Mouse (Mus musculus): ENCODE measurements around the gene Dab2ip. TPM values are rescaled to one million over a fixed set of nuclear protein-coding genes. Genes with fewer than 3 reads are reported as not detected.
A peak's percentile ranks its signal among the peaks of the same experiment; 100 is the strongest.

The Dab2ip gene
- polyA plus RNA-seq, 1 experiment from 2014 or later: 65.7 TPM

DNA sequence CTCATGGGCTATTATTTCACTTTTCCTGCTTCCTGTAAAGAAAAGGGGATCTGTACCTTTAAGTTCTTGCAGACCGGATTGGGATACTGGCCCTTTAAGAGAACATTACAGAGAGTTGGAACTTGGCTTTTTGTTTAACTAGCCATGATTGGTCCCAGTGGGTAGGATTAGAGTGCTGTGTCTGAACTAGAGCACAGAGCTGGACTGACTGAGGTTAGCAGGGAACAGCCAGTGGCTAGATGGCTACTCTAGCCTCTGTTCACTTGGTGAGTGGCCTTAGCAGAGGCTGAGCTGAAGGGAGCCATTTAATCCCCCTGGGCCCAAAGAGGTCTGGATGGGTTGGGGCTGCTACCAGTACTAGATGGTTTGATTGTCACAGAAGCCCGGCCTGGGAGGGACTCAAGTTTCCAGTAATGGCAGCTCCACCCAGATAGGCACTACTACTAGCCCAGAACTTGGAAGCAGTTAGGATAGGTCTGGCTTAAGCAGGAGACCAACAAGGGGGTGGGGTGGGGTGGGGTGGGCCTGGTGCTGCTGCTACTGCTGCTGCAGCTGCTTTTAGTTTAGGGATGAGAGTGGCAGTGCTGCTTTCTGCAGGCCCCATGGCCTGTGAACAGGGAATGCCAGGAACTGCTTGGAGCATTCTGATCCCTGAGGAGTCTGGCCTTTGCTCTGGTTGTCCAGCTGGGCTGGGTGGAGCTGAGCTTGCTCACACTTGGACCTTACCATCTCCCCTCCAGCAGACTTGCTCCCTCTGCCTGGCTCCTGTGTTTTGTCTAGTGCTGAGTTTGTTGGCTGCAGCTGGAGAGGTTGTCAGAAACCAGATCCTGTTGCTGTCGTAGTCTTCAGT lies 138.7 kb downstream of the Dab2ip start:
- Histone ChIP-seq H3K4me2 (replicated peaks) (peak overlapping the region; percentile 31; the same call in 1 of the 2 replicates), H3K9ac (no peak overlapping the region), H3K27me3 (replicated peaks) (no peaks in the 10 kb centered on the region), H3K4me1 (peaks cover 54% of the 10 kb centered on the region), H3K27ac (peak overlapping the region; percentile 4; the same call in 1 of the 2 replicates), H3K9me3 (no peaks in the 10 kb centered on the region), H3K36me3 (no peaks in the 10 kb centered on the region), H3K4me3 (no peak overlapping the region)
- WGBS: 48% methylated on average over 3 of the region's 3 CpGs
- no peak for ATAC-seq (ENCODE audit: low FRiP score, low read depth)

DNA sequence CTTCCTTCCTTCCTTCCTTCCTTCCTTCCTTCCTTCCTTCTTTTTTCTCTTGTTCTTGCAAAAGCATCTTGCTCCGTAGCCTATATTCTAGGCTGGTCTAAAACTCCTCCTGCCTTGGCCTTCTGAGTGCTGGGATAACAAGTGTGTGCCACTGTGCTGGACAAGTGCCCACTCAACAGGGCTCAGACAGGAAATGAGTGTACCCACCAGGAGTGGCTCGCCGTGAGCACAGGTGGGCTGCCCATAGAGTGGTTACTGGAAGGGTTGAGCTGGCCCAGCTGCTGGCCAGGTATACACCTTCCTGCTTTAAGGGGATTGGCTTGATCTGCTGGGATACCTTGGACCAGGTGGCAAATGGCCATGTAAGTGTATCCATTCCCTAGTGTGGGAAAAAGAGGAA lies 139.7 kb downstream of the Dab2ip start:
- H3K4me2 ChIP-seq (replicated peaks): no peak overlapping the region
- H3K4me3 ChIP-seq: no peak overlapping the region
- no peaks in the 10 kb centered on the region for H3K27me3 ChIP-seq (replicated peaks)
- H3K36me3 ChIP-seq: no peaks in the 10 kb centered on the region
- WGBS: 92% methylated on average over 3 of the region's 3 CpGs
- ATAC-seq (ENCODE audit: low FRiP score, low read depth): no peak
- H3K9me3 ChIP-seq: no peaks in the 10 kb centered on the region
- no peak overlapping the region for H3K27ac ChIP-seq
- H3K4me1 ChIP-seq: peaks cover 57% of the 10 kb centered on the region
- no peak overlapping the region for H3K9ac ChIP-seq

DNA sequence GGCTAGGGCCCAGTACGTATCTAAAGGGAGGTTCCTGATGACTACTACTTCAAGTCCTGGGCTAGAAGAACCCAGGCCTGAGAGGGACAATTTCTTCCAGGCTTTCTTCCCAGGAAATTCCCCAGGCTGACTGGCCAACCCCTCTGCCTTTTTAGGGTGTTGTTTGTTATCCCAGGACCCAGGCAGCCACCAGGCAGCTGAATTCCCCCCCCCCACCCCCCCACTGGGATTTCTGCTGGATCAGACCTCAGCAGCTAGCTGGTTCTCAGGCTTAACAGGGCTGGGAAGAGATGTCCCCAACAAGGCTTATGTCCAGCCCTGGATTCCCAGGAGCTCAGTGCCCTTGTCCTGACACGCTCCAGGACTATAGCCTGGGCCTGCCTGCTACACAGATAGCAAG lies 142.9 kb downstream of the Dab2ip start:
- no peak overlapping the region for H3K27ac ChIP-seq
- ATAC-seq (ENCODE audit: low FRiP score, low read depth): no peak
- H3K4me2 ChIP-seq (replicated peaks): no peak overlapping the region
- peaks cover 49% of the 10 kb centered on the region for H3K4me1 ChIP-seq
- H3K9me3 ChIP-seq: no peaks in the 10 kb centered on the region
- 95% methylated on average over 2 of the region's 2 CpGs for WGBS
- H3K4me3 ChIP-seq: no peak overlapping the region
- no peak overlapping the region for H3K9ac ChIP-seq
- H3K27me3 ChIP-seq (replicated peaks): no peaks in the 10 kb centered on the region
- no peaks in the 10 kb centered on the region for H3K36me3 ChIP-seq

DNA sequence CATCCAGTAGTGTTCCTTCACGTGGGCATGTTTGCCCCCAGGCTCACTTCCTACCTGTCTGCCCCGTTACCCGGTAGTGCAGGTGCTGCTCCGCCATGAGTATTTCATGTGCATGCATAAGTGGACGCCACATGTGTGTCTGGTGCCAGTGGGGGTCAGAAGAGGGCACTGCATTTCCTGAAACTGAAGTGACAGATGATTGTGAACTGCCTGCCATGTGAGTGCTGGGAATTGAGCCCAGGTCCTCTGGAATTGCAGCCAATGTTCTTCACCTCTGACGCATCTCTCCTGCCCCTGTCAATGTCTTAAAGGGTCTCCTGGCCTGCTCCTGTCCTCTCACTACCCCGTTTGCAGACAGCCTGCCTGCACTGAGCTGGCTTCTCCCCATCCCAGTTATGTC lies 143.9 kb downstream of the Dab2ip start:
- Histone ChIP-seq H3K4me1 (peaks cover 40% of the 10 kb centered on the region), H3K9me3 (no peaks in the 10 kb centered on the region), H3K36me3 (no peaks in the 10 kb centered on the region), H3K27ac (0 out of 2 replicates have a peak overlapping the region, but pooled peaks have one; percentile 15), H3K27me3 (replicated peaks) (no peaks in the 10 kb centered on the region), H3K9ac (no peak overlapping the region), H3K4me2 (replicated peaks) (no peak overlapping the region), H3K4me3 (no peak overlapping the region)
- 88% methylated on average over 7 of the region's 7 CpGs for WGBS
- no peak for ATAC-seq (ENCODE audit: low FRiP score, low read depth)

DNA sequence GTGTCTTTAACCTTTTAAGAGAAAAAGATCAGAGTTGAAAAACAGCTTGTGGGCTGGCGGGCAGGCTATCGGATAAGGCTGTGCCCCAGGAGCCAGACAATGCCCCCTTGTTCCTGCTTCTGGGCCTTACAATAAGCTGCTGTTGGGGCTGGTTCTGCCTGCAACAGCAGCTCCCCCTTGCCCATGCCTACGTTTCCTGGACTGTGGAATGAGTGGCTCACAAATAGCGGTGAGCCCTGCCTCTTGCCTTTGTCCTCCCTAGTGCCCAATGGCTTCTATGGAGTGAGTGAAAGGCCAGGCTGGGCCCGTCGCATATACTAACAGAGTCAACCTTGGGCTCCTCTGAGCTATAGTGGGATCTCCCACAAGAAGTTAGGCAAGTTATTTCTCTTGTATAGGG lies 144.5 kb downstream of the Dab2ip start:
- Histone ChIP-seq H3K4me2 (replicated peaks) (no peak overlapping the region), H3K9ac (no peak overlapping the region), H3K27ac (no peak overlapping the region), H3K9me3 (no peaks in the 10 kb centered on the region), H3K36me3 (peaks cover 4% of the 10 kb centered on the region; the same call in 1 of the 2 replicates), H3K4me3 (no peak overlapping the region), H3K27me3 (replicated peaks) (no peaks in the 10 kb centered on the region), H3K4me1 (peaks cover 35% of the 10 kb centered on the region)
- peak; percentile 54 for ATAC-seq (ENCODE audit: low FRiP score, low read depth)
- 50% methylated on average over 6 of the region's 6 CpGs for WGBS

DNA sequence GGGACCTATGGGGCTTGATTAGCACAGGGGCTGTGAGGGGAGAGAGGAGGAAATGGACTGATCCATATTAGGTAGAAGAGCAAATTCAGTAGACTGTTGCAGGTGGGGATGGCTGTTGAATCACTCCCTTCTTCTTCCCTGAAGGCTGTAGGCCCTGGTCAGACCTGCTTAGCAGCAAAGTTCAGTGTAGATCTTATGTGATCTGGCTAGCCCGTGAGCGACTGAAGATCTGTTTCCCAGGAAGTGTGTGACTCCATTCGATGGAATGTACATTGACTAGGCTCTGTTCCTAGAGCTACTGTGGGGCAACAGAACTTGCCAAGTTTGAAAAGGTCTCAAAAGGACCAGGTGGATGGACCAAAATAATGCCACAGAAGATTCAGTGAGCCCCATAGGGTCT lies 145.2 kb downstream of the Dab2ip start:
- H3K4me1 ChIP-seq: peaks cover 35% of the 10 kb centered on the region
- H3K36me3 ChIP-seq: peaks cover 9% of the 10 kb centered on the region; the same call in 1 of the 2 replicates
- H3K27ac ChIP-seq: no peak overlapping the region

DNA sequence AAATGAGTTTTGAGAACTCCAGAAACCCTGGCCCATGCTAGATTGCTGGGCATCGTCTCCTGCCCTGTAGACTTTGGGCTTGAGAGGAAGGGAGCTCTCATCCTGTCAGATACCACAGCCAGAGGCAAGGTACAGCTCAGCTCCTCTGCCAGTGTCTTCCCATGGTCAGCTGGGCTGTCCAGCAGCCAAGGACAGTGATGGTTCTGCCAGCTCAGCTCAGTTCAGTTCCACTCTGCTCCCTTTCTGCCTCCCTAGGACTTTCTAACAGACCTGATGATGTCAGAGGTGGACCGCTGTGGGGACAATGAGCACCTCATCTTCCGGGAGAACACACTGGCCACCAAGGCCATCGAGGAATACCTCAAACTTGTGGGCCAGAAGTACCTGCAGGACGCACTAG lies 154.5 kb downstream of the Dab2ip start:
- no peak for ATAC-seq (ENCODE audit: low FRiP score, low read depth)
- Histone ChIP-seq H3K36me3 (peaks cover 91% of the 10 kb centered on the region), H3K4me3 (no peak overlapping the region), H3K9ac (no peak overlapping the region), H3K4me2 (replicated peaks) (no peak overlapping the region), H3K9me3 (no peaks in the 10 kb centered on the region), H3K4me1 (peaks cover 4% of the 10 kb centered on the region; the same call in 1 of the 2 replicates), H3K27ac (no peak overlapping the region), H3K27me3 (replicated peaks) (no peaks in the 10 kb centered on the region)
- WGBS: 95% methylated on average over 5 of the region's 5 CpGs

More for the DNA sequence above, 145.2 kb downstream of the Dab2ip start:
- H3K9me3 ChIP-seq: no peaks in the 10 kb centered on the region
- H3K4me3 ChIP-seq: no peak overlapping the region
- H3K27me3 ChIP-seq (replicated peaks): no peaks in the 10 kb centered on the region
- no peak for ATAC-seq (ENCODE audit: low FRiP score, low read depth)
- no peak overlapping the region for H3K4me2 ChIP-seq (replicated peaks)
- WGBS: 92% methylated on average over 3 of the region's 3 CpGs
- no peak overlapping the region for H3K9ac ChIP-seq

DNA sequence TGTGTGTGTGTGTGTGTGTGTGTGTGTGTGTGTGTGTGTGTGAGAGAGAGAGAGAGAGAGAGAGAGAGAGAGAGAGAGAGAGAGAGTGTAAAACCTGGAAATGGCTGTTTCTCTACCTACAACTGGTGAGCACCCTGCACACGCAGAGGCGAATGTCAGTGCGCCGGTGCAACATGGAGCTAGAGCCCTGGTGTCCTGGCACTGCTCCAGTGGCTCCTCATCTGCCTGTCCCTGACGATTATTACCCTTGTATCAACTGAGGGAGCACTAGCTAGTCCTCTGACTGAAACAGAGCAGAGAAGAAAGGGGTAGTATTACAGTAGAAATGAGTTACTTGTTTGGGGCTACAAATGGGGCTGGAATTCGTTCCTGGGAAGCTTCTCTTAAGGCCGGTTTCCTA lies 155.4 kb downstream of the Dab2ip start:
- Histone ChIP-seq H3K9me3 (no peaks in the 10 kb centered on the region), H3K4me2 (replicated peaks) (no peak overlapping the region), H3K27ac (no peak overlapping the region), H3K4me3 (no peak overlapping the region), H3K36me3 (peaks cover 93% of the 10 kb centered on the region), H3K27me3 (replicated peaks) (no peaks in the 10 kb centered on the region), H3K9ac (no peak overlapping the region), H3K4me1 (peaks cover 4% of the 10 kb centered on the region; the same call in 1 of the 2 replicates)
- no peak for ATAC-seq (ENCODE audit: low FRiP score, low read depth)
- 92% methylated on average over 7 of the region's 7 CpGs for WGBS

DNA sequence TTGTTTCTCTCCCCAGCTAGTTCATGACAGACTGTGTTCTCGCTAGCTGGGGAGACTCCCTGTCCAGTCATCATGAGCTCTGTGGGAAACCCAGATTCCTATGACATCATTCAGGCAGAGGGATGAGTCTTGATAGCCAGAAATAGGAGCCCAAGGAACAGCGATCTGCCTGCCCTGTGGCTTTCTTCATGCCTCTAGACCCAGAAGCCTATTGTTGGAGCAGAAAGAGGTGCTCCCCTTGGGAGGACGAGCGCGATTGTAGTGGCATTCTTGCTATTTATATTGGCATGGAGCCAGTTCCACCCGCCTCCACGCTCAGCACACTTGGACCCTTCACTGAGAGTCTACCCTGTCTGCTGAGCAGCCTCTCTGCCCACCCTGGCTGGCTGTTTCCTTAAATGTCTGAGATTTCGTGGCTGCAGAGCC lies 156.7 kb downstream of the Dab2ip start:
- H3K4me1 ChIP-seq: peaks cover 4% of the 10 kb centered on the region; the same call in 1 of the 2 replicates
- H3K27me3 ChIP-seq (replicated peaks): no peaks in the 10 kb centered on the region
- H3K36me3 ChIP-seq: peaks cover 93% of the 10 kb centered on the region
- WGBS: 74% methylated on average over 8 of the region's 8 CpGs
- no peak for ATAC-seq (ENCODE audit: low FRiP score, low read depth)
- no peak overlapping the region for H3K27ac ChIP-seq
- H3K9ac ChIP-seq: no peak overlapping the region
- no peak overlapping the region for H3K4me3 ChIP-seq
- no peak overlapping the region for H3K4me2 ChIP-seq (replicated peaks)
- no peaks in the 10 kb centered on the region for H3K9me3 ChIP-seq

DNA sequence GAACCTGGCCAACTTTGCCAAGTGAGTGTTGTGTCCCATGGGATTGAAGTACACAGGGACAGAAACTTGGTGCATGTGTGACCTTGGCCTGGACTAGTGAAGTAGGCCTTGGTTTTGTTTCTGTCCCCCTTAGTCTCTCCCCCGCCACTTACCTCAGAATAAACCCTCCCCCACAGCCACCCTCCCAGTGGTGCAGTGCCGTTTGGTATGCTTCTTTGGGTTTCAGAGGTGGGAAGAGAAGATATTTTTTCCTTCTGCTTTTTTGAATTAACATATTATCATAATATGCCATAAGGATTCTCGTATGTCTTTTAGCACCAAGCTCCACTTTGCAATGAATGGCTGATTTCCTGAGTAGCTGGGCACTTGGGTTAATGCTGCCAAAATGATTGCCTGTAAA lies 157.4 kb downstream of the Dab2ip start:
- WGBS: 88% methylated on average over 3 of the region's 3 CpGs
- Histone ChIP-seq H3K9me3 (no peaks in the 10 kb centered on the region), H3K4me3 (no peak overlapping the region), H3K4me1 (peaks cover 4% of the 10 kb centered on the region; the same call in 1 of the 2 replicates), H3K9ac (no peak overlapping the region), H3K27ac (no peak overlapping the region), H3K27me3 (replicated peaks) (no peaks in the 10 kb centered on the region), H3K4me2 (replicated peaks) (no peak overlapping the region), H3K36me3 (peaks cover 93% of the 10 kb centered on the region)
- ATAC-seq (ENCODE audit: low FRiP score, low read depth): no peak

DNA sequence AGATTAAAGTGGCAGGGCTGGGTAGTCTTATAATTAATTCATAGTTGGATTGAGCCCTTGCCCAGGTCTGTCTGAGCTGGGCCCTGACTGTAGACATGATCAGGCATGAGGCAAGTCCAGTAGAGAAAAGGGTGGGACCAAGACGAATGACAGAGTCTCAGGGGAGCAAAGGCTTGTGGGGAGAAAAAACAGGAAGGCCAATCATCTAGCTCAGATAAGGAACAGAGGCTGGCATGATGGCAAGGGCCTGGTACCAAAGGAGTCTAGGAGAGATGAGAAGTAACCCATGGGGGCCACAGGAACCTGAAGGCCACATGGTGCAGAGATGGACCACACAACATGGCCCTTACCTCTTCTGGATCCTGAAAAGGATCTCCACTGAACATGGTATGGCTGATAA lies 158.1 kb downstream of the Dab2ip start:
- no peak overlapping the region for H3K9ac ChIP-seq
- no peak overlapping the region for H3K4me3 ChIP-seq
- H3K27ac ChIP-seq: no peak overlapping the region
- peaks cover 4% of the 10 kb centered on the region; the same call in 1 of the 2 replicates for H3K4me1 ChIP-seq
- no peak overlapping the region for H3K4me2 ChIP-seq (replicated peaks)
- no peaks in the 10 kb centered on the region for H3K9me3 ChIP-seq
- H3K36me3 ChIP-seq: peaks cover 93% of the 10 kb centered on the region
- WGBS: 87% methylated on average over 1 of the region's 1 CpGs
- no peaks in the 10 kb centered on the region for H3K27me3 ChIP-seq (replicated peaks)
- ATAC-seq (ENCODE audit: low FRiP score, low read depth): no peak

DNA sequence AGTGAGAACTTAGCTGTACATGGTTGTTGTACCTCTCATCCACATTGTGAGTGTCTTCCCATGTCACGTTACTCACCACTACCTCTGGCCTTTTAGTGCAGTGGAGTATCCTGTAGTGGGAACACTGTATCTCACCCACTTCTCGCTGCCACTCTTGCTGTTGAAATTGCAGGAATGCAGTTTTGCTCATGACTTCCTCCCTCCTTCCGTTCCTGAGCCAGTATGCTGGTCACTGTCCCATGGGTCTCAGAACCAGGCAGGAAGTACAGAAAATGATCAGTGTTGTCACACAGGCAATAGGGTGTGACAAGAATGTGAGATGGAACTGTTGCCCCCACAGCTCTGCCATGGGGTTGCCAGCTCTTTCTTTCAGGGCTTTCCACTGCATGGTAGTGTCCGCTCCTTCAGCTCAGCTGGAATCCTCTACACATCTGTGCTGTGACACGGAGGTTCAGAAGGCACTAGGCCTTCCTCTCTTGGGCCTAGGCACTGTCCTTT lies 160.0 kb downstream of the Dab2ip start:
- no peak for ATAC-seq (ENCODE audit: low FRiP score, low read depth)
- no peak overlapping the region for H3K4me3 ChIP-seq
- no peaks in the 10 kb centered on the region for H3K9me3 ChIP-seq
- no peaks in the 10 kb centered on the region for H3K27me3 ChIP-seq (replicated peaks)
- H3K4me2 ChIP-seq (replicated peaks): no peak overlapping the region
- WGBS: 92% methylated on average over 5 of the region's 5 CpGs
- peaks cover 4% of the 10 kb centered on the region; the same call in 1 of the 2 replicates for H3K4me1 ChIP-seq
- H3K9ac ChIP-seq: no peak overlapping the region
- H3K27ac ChIP-seq: no peak overlapping the region
- H3K36me3 ChIP-seq: peaks cover 94% of the 10 kb centered on the region

All from neural tube, embryonic 12.5 days (tissue).